Comparison of ENCODE assay signal across 41 mouse cellular contexts in genomic region chr6:140698596-140698995, GRCm38 (mm10). TPM values are rescaled to one million over a fixed set of nuclear protein-coding genes. Genes with fewer than 3 reads are reported as not detected.
"Had no signal": no experiment of that assay in that cellular context is flagged by ENCODE, and none has a peak within 500 bp of the region (broad histone marks: within the 10 kb centered on the region; RNA-seq: fewer than 3 reads in every experiment).

No protein-coding gene starts in this region.

- ATAC-seq: liver, embryonic 12.5 days; liver, postnatal 0 days; midbrain, embryonic 13.5 days; midbrain, embryonic 15.5 days; midbrain, embryonic 16.5 days had no signal

- DNase-seq: liver; liver, embryonic 13.5 days; liver, postnatal 0 days; lung, adult 2 months had no signal

RNA-seq across cellular contexts. Expression of gene Gm11077, which starts 30.5 kb away (rescaled TPM):
- total RNA-seq: left cerebral cortex, postnatal 10 days; left cerebral cortex, postnatal 14 days; left cerebral cortex, postnatal 25 days; left cerebral cortex, postnatal 36 days; left cerebral cortex, postnatal 4 days; liver, adult 2 months; megakaryocyte, adult 5-6 weeks; megakaryocyte-erythroid progenitor cell, adult 5-6 weeks; midbrain, postnatal 0 days; monocyte, adult 5-6 weeks had no signal
- polyA plus RNA-seq: limb, embryonic 10.5 days; limb, embryonic 11.5 days; limb, embryonic 12.5 days; limb, embryonic 13.5 days; limb, embryonic 14.5 days; limb, embryonic 15.5 days; liver, adult 2 months; liver, embryonic 11.5 days; liver, embryonic 12.5 days; liver, embryonic 13.5 days; liver, embryonic 14.5 days; liver, embryonic 15.5 days; liver, embryonic 16.5 days; liver, postnatal 0 days; lung, adult 2 months; lung, embryonic 14.5 days; lung, embryonic 15.5 days; lung, embryonic 16.5 days; lung, postnatal 0 days; macrophage; midbrain, embryonic 10.5 days; midbrain, embryonic 11.5 days; midbrain, embryonic 12.5 days; midbrain, embryonic 13.5 days; midbrain, embryonic 14.5 days; midbrain, embryonic 15.5 days; midbrain, embryonic 16.5 days; midbrain, postnatal 0 days; myocyte; neural tube, embryonic 11.5 days; neural tube, embryonic 12.5 days; neural tube, embryonic 13.5 days had no signal
